In the genomic region with DNA sequence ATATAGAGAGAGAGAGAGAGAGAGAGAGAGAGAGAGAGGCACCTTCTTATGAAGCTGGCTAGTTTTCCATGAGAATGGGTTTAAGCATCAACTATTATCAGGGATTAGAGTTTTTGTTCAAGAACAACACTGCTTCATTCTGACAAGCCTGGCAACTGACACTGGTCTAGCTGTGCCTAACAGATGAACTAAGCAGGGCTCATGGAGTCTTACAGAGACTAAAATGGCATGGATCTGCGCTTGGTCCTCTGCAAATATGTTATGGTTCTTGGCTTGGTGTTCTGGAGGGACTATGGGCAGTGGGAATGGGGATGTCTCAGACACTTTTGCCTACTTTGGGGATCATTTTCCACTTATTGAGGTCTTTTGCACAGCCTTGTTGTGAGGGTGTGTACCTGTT, we compare ENCODE assay signal across 10 mouse cellular contexts.
"Had no signal": no experiment of that assay in that cellular context is flagged by ENCODE, and none has a peak within 500 bp of the region (broad histone marks: within the 10 kb centered on the region; RNA-seq: fewer than 3 reads in every experiment).

No protein-coding gene starts in this region.

- DNase-seq: kidney, postnatal 25 days; left cerebral cortex, postnatal 4 days; liver, postnatal 0 days; lung, embryonic 14.5 days; retina, postnatal 1 day; thymus, adult 18-20 months; thymus, postnatal 4 days had no signal

- ATAC-seq: liver, postnatal 0 days; lung, postnatal 0 days; midbrain, embryonic 13.5 days; midbrain, embryonic 16.5 days had no signal
